Mouse (Mus musculus) kidney, postnatal 4 days (tissue): ENCODE measurements at regions not wholly inside any gene's neighbourhood (a gene's known extent, or its start where the extent isn't known, plus 50 kb on each side); places are given as distances from the start of the nearest gene placed in this dataset.

Source experiments
- DNase-seq, 2 experiments: peaks; one replicate each; pipeline ENCODE4 v3.0.0; 2021; ENCODE audit warnings: mixed read lengths in 2 of 2

GRCm38 (mm10) chr10:95085688-95086268 is 141.1 kb upstream of the Plxnc1 start:
- DNase-seq: no peak

- no peak for DNase-seq
These were observed 138.9 kb upstream of the Plxnc1 start for GRCm38 (mm10) chr10:95083341-95084148.

- DNase-seq: no peak
These were observed 138.0 kb upstream of the Plxnc1 start for GRCm38 (mm10) chr10:95082634-95083033.

- no peak for DNase-seq
These were observed 135.3 kb upstream of the Plxnc1 start for GRCm38 (mm10) chr10:95079979-95080378.

- DNase-seq: no peak
These were observed 131.8 kb upstream of the Plxnc1 start for GRCm38 (mm10) chr10:95076421-95076820.

GRCm38 (mm10) chr10:95075897-95076296 is 131.3 kb upstream of the Plxnc1 start:
- no peak for DNase-seq

GRCm38 (mm10) chr10:95074959-95075590 is 130.4 kb upstream of the Plxnc1 start:
- DNase-seq: no peak

- no peak for DNase-seq
These were observed 129.7 kb upstream of the Plxnc1 start for GRCm38 (mm10) chr10:95074381-95074780.

- no peak for DNase-seq
These were observed 123.3 kb upstream of the Plxnc1 start for GRCm38 (mm10) chr10:95067971-95068370.

- DNase-seq: no peak
These were observed 122.1 kb upstream of the Plxnc1 start for GRCm38 (mm10) chr10:95066774-95067173.

- DNase-seq: no peak
These were observed 115.0 kb upstream of the Plxnc1 start for GRCm38 (mm10) chr10:95059486-95060091.

- no peak for DNase-seq
These were observed 114.4 kb upstream of the Plxnc1 start for GRCm38 (mm10) chr10:95059078-95059477.

- no peak for DNase-seq
These were observed 112.5 kb upstream of the Plxnc1 start for GRCm38 (mm10) chr10:95057051-95057714.

- DNase-seq: no peak
These were observed 111.9 kb upstream of the Plxnc1 start for GRCm38 (mm10) chr10:95056541-95056940.

GRCm38 (mm10) chr10:95054869-95055268 is 110.2 kb upstream of the Plxnc1 start:
- no peak for DNase-seq

- no peak for DNase-seq
These were observed 104.2 kb upstream of the Plxnc1 start for GRCm38 (mm10) chr10:95048790-95049189.

- peak; percentile 70 to 78 for DNase-seq
These were observed 99.3 kb upstream of the Plxnc1 start for GRCm38 (mm10) chr10:95043978-95044377.

GRCm38 (mm10) chr10:95040258-95040895 is 95.7 kb upstream of the Plxnc1 start:
- no peak for DNase-seq

GRCm38 (mm10) chr10:95036043-95036697 is 91.5 kb upstream of the Plxnc1 start:
- DNase-seq: no peak

GRCm38 (mm10) chr10:95035371-95035770 is 90.7 kb upstream of the Plxnc1 start:
- DNase-seq: peak in 1 of 2 experiments; percentile 8

- no peak for DNase-seq
These were observed 89.9 kb upstream of the Plxnc1 start for GRCm38 (mm10) chr10:95034566-95034965.
